12 mouse cellular contexts compared by ENCODE assay signal in the genomic region with DNA sequence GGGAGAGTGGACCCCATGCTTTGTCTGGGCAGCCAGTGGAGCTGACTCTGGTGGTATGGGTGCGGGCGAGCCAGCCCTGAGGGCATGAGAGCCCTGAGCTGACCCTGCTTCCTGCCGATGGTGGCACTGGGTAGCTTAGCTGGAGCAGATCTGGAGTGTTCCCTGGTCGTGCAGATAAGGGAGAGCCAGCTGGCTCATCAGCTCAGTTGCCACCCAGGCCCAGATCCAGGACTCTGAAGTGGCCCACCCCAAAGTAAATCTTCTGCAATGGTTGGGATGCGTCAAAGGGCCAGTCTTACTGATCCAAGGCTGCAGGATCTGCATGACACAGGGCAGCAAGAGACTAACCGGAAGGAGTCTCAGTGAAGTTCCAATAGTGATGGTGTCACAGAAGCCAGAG. TPM values are rescaled to one million over a fixed set of nuclear protein-coding genes. Genes with fewer than 3 reads are reported as not detected.
"Had no signal": no experiment of that assay in that cellular context is flagged by ENCODE, and none has a peak within 500 bp of the region (broad histone marks: within the 10 kb centered on the region; RNA-seq: fewer than 3 reads in every experiment).

No protein-coding gene starts in this region.

- H3K9me3 ChIP-seq: limb, embryonic 15.5 days; liver, embryonic 13.5 days; midbrain, embryonic 12.5 days had no signal

- H3K4me2 ChIP-seq: limb, embryonic 15.5 days; liver, embryonic 13.5 days; midbrain, embryonic 12.5 days had no signal

- H3K27me3 ChIP-seq: limb, embryonic 15.5 days; liver, embryonic 13.5 days; midbrain, embryonic 12.5 days had no signal

- H3K36me3 ChIP-seq: limb, embryonic 15.5 days; liver, embryonic 13.5 days; midbrain, embryonic 12.5 days had no signal

- H3K9ac ChIP-seq: limb, embryonic 15.5 days; liver, embryonic 13.5 days; midbrain, embryonic 12.5 days had no signal

- H3K4me1 ChIP-seq: limb, embryonic 15.5 days; liver, embryonic 13.5 days; midbrain, embryonic 12.5 days had no signal

- H3K27ac ChIP-seq: left cerebral cortex, adult 2 months; limb, embryonic 15.5 days; liver, embryonic 13.5 days; midbrain, embryonic 12.5 days had no signal

- DNase-seq: kidney, adult 8-10 months; kidney, postnatal 25 days; liver, embryonic 13.5 days; lung, adult 18-20 months; lung, postnatal 36 days; right cerebral cortex, postnatal 14 days; thymus, adult 2 months; thymus, postnatal 25 days had no signal

- H3K4me3 ChIP-seq: left cerebral cortex, adult 2 months; limb, embryonic 15.5 days; liver, embryonic 13.5 days; midbrain, embryonic 12.5 days had no signal

RNA-seq across cellular contexts. Expression of a gene that starts 6.4 kb away (rescaled TPM):
- total RNA-seq: megakaryocyte, adult 5-6 weeks had no signal
